Mouse (Mus musculus) ZHBTc4 (cell line): ENCODE results near the gene Ephx1.

ENCODE experiments used
- DNase-seq: peaks from one replicate; pipeline ENCODE4 v3.0.0-alpha.2; 2011; ENCODE audit warnings: low read depth, low spot score

Ephx1 gene

GRCm38 (mm10) chr1:181020756-181021487 is at the start of gene Ephx1:
Gene Ephx1, minus strand, starts transcription at chr1:181020904.
- DNase-seq: no peak

- DNase-seq: no peak
These were observed 49.0 kb upstream of the Ephx1 start for GRCm38 (mm10) chr1:181069671-181070070.

GRCm38 (mm10) chr1:181068344-181068743 is 47.6 kb upstream of the Ephx1 start:
- no peak for DNase-seq

GRCm38 (mm10) chr1:181064648-181065047 is 43.9 kb upstream of the Ephx1 start:
- DNase-seq: no peak

GRCm38 (mm10) chr1:181063991-181064390 is 43.3 kb upstream of the Ephx1 start:
- no peak for DNase-seq

- no peak for DNase-seq
These were observed 41.2 kb upstream of the Ephx1 start for GRCm38 (mm10) chr1:181061784-181062485.

GRCm38 (mm10) chr1:181052898-181053297 is 32.2 kb upstream of the Ephx1 start:
- DNase-seq: no peak

GRCm38 (mm10) chr1:181050937-181051336 is 30.2 kb upstream of the Ephx1 start, which contains the start of gene 9130409I23Rik:
Gene 9130409I23Rik, plus strand, starts transcription at chr1:181051237.
- DNase-seq: no peak

GRCm38 (mm10) chr1:181049328-181049842 is 28.7 kb upstream of the Ephx1 start:
- DNase-seq: no peak

- no peak for DNase-seq
These were observed 26.8 kb upstream of the Ephx1 start for GRCm38 (mm10) chr1:181047520-181047919.

GRCm38 (mm10) chr1:181039652-181040051 is 18.9 kb upstream of the Ephx1 start:
- DNase-seq: peak; percentile 73

- no peak for DNase-seq
These were observed 16.9 kb upstream of the Ephx1 start for GRCm38 (mm10) chr1:181037623-181038022.

GRCm38 (mm10) chr1:181035015-181035778 is 14.5 kb upstream of the Ephx1 start:
- peak; percentile 66 for DNase-seq

GRCm38 (mm10) chr1:181022265-181022664 is 1.6 kb upstream of the Ephx1 start:
- peak; percentile 92 for DNase-seq

GRCm38 (mm10) chr1:181021488-181021865 is 773 bp upstream of the Ephx1 start:
- no peak for DNase-seq

GRCm38 (mm10) chr1:181017890-181018420 is 2.7 kb downstream of the Ephx1 start:
- DNase-seq: peak; percentile 24

GRCm38 (mm10) chr1:181017212-181017711 is 3.4 kb downstream of the Ephx1 start:
- DNase-seq: peak; percentile 94

GRCm38 (mm10) chr1:181016532-181017131 is 4.1 kb downstream of the Ephx1 start:
- DNase-seq: peak; percentile 84

- DNase-seq: peak; percentile 29
These were observed 4.7 kb downstream of the Ephx1 start for GRCm38 (mm10) chr1:181016045-181016444.

GRCm38 (mm10) chr1:181015558-181015957 is 5.1 kb downstream of the Ephx1 start:
- peak; percentile 59 for DNase-seq
